In the genomic region with DNA sequence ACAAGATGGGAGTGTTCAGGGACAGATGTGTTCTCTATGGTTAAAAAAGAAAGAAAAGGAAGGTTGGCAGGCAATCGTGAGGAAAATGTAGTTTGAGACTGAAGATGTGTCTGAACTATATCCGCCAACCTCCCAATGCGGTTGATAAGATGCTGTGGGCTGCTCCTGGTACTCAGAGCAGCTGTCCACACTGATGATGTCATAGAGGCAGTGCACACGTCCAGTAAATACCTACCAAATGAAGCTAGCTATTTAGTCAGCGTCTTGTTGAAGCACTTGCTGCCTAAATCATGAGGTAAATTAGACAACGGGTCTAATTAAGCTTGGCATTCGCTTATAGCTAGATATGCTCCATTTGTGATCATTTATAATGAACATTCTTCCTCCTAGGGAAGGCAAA, we compare ENCODE assay signal across 21 mouse cellular contexts. TPM values are rescaled to one million over a fixed set of nuclear protein-coding genes. Genes with fewer than 3 reads are reported as not detected.
"Had no signal": no experiment of that assay in that cellular context is flagged by ENCODE, and none has a peak within 500 bp of the region (broad histone marks: within the 10 kb centered on the region; RNA-seq: fewer than 3 reads in every experiment).

No protein-coding gene starts in this region.

- H3K27me3 ChIP-seq: lung, embryonic 15.5 days; megakaryocyte, embryonic 14.5 days; midbrain, embryonic 13.5 days; midbrain, embryonic 15.5 days; neural tube, embryonic 13.5 days; neural tube, embryonic 15.5 days had no signal

- H3K4me1 ChIP-seq: lung, embryonic 15.5 days; midbrain, embryonic 15.5 days; neural tube, embryonic 15.5 days had no signal

- H3K4me3 ChIP-seq: lung, embryonic 15.5 days; megakaryocyte, embryonic 14.5 days; midbrain, embryonic 13.5 days; midbrain, embryonic 15.5 days; myocyte; neural tube, embryonic 13.5 days; neural tube, embryonic 15.5 days had no signal

- H3K27ac ChIP-seq: lung, embryonic 15.5 days; macrophage; midbrain, embryonic 13.5 days; midbrain, embryonic 15.5 days; neural tube, embryonic 13.5 days; neural tube, embryonic 15.5 days had no signal

- ATAC-seq: liver, postnatal 0 days; lung, postnatal 0 days; midbrain, embryonic 13.5 days; midbrain, embryonic 15.5 days had no signal

- H3K4me2 ChIP-seq: lung, embryonic 15.5 days; midbrain, embryonic 11.5 days; midbrain, embryonic 13.5 days; midbrain, embryonic 15.5 days; neural tube, embryonic 13.5 days; neural tube, embryonic 15.5 days had no signal

- H3K36me3 ChIP-seq: lung, embryonic 15.5 days; midbrain, embryonic 13.5 days; midbrain, embryonic 15.5 days; neural tube, embryonic 13.5 days; neural tube, embryonic 15.5 days had no signal

- DNase-seq: liver, postnatal 0 days; lung, adult 2 months; lung, postnatal 14 days; lung, postnatal 36 days; right cerebral cortex, adult 18-20 months; right cerebral cortex, postnatal 25 days; right cerebral cortex, postnatal 4 days; spleen, adult 18-20 months; thymus, adult 18-20 months; thymus, postnatal 14 days; thymus, postnatal 4 days had no signal

- H3K9ac ChIP-seq: liver, postnatal 0 days; lung, embryonic 15.5 days; midbrain, embryonic 13.5 days; midbrain, embryonic 15.5 days; neural tube, embryonic 13.5 days; neural tube, embryonic 15.5 days had no signal

- H3K9me3 ChIP-seq: lung, embryonic 15.5 days; megakaryocyte, embryonic 14.5 days; midbrain, embryonic 13.5 days; midbrain, embryonic 15.5 days; neural tube, embryonic 13.5 days; neural tube, embryonic 15.5 days had no signal

RNA-seq across cellular contexts. Expression of gene Kdr, which starts 28.1 kb away (rescaled TPM):
- polyA plus RNA-seq: myocyte had no signal
